Mouse (Mus musculus): Measurements from ENCODE around the gene 6430531B16Rik.

GRCm38 (mm10) chr7:139949893-139950282, 28.7 kb downstream of the 6430531B16Rik start:
- TF ChIP-seq CTCF (IDR thresholded peaks at IDR 0.05; ENCODE audit: low read depth) (peak; percentile 46), EP300 (IDR thresholded peaks at IDR 0.05; ENCODE audit: low read depth) (no peak)
